Mouse (Mus musculus) spleen, adult 2 months (tissue): ENCODE measurements around the gene Cep135. TPM values are rescaled to one million over a fixed set of nuclear protein-coding genes. Genes with fewer than 3 reads are reported as not detected.
A peak's percentile ranks its signal among the peaks of the same experiment; 100 is the strongest.

Experiments used
- DNase-seq, 2 experiments: peaks; one replicate each; pipeline versions ENCODE4 v3.0.0 to v3.0.0-alpha.2; 2012 to 2021; ENCODE audit warnings: low spot score in 2 of 2, low read depth in 1 of 2
- H3K27ac ChIP-seq: fragments of 200-500 bp; 2 replicates; pipeline ENCODE4 v1.5.1; 2012; ENCODE audit warnings: low read length, inconsistent platforms; ENCODE audit not compliant: insufficient read depth
- H3K27me3 ChIP-seq: fragments of 200-500 bp; 2 replicates; pipeline ENCODE4 v1.6.1; 2012; ENCODE audit warnings: mild to moderate bottlenecking, moderate library complexity, low read length, inconsistent platforms; ENCODE audit not compliant: control insufficient read depth, insufficient read depth
- H3K36me3 ChIP-seq: fragments of 200-500 bp; 2 replicates; pipeline ENCODE4 v1.6.1; 2012; ENCODE audit warnings: mild to moderate bottlenecking, low read length, inconsistent platforms; ENCODE audit not compliant: control insufficient read depth, insufficient read depth
- H3K4me1 ChIP-seq: fragments of 200-500 bp; 2 replicates; pipeline ENCODE4 v1.6.1; 2011; ENCODE audit warnings: inconsistent platforms; ENCODE audit not compliant: control insufficient read depth, insufficient read depth, insufficient read length
- H3K4me3 ChIP-seq: fragments of 200-500 bp; 2 replicates; pipeline ENCODE4 v1.5.1; 2011; ENCODE audit warnings: mild to moderate bottlenecking, inconsistent platforms; ENCODE audit not compliant: insufficient read depth, insufficient read length; ENCODE audit errors: extremely low read depth
- CTCF ChIP-seq: fragments of 200-500 bp; IDR thresholded peaks from 2 replicates; pipeline ENCODE4 v1.5.1; 2011; ENCODE audit warnings: mild to moderate bottlenecking, inconsistent platforms; ENCODE audit not compliant: insufficient read depth, insufficient read length, insufficient replicate concordance; ENCODE audit errors: extremely low read depth
- POLR2A ChIP-seq: fragments of 200-500 bp; IDR thresholded peaks from 2 replicates; pipeline ENCODE4 v1.6.1; 2011; ENCODE audit warnings: low read depth, low read length, inconsistent platforms
- WGBS: fragments of 180-500 bp; shearing (Covaris S2); methylation state at CpG from one replicate; pipeline ENCODE4 v1.1.7; 2018; 5-methylcytosine and 5-hydroxymethylcytosine counted together
- polyA plus RNA-seq: library from polyadenylated mRNA; depleted of rRNA; stranded (reverse); fragments of >200 nt; gene quantifications from 2 replicates; pipeline ENCODE4 v1.2.3, GENCODE M21; 2012; rRNA removed

Gene Cep135
- 1.3 and 1.6 TPM in 2 replicates for polyA plus RNA-seq

DNA sequence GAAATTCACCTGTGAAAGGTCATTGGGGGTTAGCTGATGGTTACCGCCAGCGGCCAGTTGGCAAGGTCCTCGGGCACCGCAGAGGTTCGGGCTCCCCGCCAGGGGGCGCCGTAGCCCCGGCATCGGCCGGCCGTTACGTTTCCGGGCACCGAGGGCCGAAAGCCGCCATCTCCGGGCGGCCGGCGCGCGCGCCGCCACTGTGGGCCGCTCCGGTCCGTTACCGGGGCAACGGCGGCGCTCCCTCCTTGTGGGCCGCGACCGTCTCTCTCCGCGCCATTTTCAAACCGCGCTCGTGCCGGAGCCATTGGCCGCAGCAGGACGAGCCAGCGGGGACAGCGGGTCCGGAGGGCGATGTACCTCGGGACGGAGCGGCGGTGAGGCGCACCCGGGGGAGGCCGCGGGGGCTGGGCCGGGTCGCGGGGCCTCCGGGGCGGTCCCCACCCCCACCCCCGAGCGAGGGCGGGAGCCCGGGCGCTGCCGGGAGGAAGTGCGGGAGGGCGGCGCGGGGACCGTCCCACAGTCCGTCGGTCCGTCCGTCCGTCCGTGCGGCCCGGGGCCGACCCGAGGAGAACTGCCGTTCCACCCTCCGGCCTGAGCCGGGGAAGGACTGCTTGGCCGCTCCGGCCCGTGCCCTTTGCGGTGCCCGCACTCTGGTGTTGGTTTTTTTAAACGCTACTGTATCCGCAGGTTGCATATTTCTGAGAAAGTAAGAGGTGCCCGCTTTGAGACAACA, at the start of gene Cep135:
Gene Cep135, plus strand, starts transcription at position 148 of the 733 bp plus-strand sequence.
- Histone ChIP-seq H3K27me3 (no peaks in the 10 kb centered on the region), H3K4me1 (no peaks in the 10 kb centered on the region), H3K27ac (peak within 1 kb of the TSS; percentile 75), H3K36me3 (peaks cover 7% of the 10 kb centered on the region), H3K4me3 (peak within 1 kb of the TSS; percentile 83)
- under 1% methylated on average over 89 of the region's 92 CpGs for WGBS
- DNase-seq: peak; percentile 56 to 84
- TF ChIP-seq CTCF: peak; percentile 85
- no peak for TF ChIP-seq POLR2A

DNA sequence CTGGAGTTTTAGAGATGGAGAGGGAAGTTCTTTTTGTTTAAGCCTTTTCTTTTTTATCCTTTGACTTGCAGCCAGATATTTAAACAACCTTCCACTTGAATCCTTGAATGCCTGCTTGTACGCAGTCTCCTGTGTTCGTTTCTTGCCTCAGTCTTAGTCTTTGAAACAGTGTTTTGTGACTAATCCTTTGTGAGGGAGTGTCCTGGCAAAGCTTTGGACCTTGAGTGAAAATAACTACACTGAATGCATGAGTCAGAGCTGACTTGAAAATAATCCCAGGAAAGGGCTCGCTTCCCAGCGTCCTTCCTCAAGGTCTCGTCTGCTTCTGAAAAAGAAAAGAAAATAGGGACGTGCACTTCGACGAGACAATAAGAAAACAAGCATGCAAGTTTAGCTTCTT, 48.3 kb upstream of the Cep135 start:
- TF ChIP-seq POLR2A (no peak), CTCF (no peak)
- Histone ChIP-seq H3K27ac (no peak overlapping the region), H3K27me3 (no peaks in the 10 kb centered on the region), H3K4me3 (no peak overlapping the region), H3K4me1 (no peaks in the 10 kb centered on the region), H3K36me3 (peaks cover 41% of the 10 kb centered on the region)
- no peak for DNase-seq
- 86% methylated on average over 8 of the region's 8 CpGs for WGBS

DNA sequence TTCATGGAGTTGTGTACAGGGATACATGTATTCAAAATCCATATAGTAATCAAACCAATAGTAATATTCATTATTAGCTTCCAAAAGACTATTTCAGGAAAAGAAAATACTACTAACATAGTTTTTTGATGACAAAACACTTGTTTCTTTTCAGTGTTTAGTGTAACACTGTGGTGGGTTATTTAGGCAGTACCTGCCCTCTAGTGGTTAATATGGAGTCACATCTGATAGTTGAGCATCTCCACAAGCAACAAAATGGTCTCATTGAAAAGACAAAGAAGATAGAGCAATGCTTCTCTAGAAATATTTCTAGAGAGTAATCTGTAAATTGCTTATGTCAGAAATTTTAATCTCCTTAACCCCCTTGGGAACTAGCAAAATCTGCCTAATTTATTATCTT, 47.7 kb upstream of the Cep135 start:
- Histone ChIP-seq H3K4me1 (no peaks in the 10 kb centered on the region), H3K27ac (no peak overlapping the region), H3K4me3 (no peak overlapping the region), H3K27me3 (no peaks in the 10 kb centered on the region), H3K36me3 (peaks cover 40% of the 10 kb centered on the region)
- no peak for DNase-seq
- no peak for TF ChIP-seq CTCF
- TF ChIP-seq POLR2A: no peak

DNA sequence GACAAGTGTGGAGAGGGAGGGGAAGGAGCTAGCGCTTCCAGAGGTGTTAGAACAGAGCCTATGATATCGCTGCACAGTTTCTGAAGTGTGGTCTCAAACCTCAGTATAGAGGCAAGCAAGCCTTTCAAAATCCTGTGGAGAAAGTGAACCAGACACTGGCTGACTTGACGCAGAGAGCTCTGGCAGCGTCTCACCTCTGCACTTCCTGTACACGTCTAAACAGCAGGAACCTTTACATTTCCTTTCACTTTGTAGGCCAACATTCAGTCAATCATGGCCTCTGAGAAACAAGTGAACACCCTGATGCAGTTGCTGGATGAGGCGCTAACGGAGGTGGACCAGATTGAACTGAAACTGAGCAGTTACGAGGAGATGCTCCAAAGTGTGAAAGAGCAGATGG, 45.3 kb upstream of the Cep135 start:
- Histone ChIP-seq H3K4me1 (no peaks in the 10 kb centered on the region), H3K27ac (no peak overlapping the region), H3K36me3 (peaks cover 31% of the 10 kb centered on the region), H3K27me3 (no peaks in the 10 kb centered on the region), H3K4me3 (no peak overlapping the region)
- TF ChIP-seq CTCF: no peak
- TF ChIP-seq POLR2A: no peak
- DNase-seq: no peak
- WGBS: 84% methylated on average over 8 of the region's 8 CpGs

DNA sequence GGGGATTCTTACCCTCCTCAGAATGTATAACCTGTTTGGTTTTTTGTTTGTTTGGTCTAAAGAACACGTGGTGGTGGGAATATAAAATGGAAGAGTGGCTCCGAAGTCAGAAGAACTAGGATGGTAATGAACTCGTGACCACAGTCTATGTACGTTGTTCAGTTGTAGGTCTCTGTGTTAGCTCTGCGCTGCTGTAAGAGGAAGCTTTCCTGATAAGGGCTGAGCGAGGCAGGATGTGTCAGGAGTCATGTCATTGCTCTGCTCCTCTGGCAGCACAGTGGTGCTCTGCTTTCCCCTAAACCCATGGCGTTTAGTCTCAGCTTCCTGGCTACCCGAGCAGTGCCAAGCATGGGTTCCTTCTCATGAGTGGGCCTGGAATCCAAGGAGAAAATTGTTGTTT, 38.1 kb upstream of the Cep135 start:
- no peak for TF ChIP-seq POLR2A
- no peak for TF ChIP-seq CTCF
- no peak overlapping the region for H3K4me3 ChIP-seq
- no peaks in the 10 kb centered on the region for H3K4me1 ChIP-seq
- H3K27me3 ChIP-seq: no peaks in the 10 kb centered on the region
- DNase-seq: no peak
- peaks cover 19% of the 10 kb centered on the region for H3K36me3 ChIP-seq
- H3K27ac ChIP-seq: no peak overlapping the region
- 84% methylated on average over 8 of the region's 8 CpGs for WGBS

DNA sequence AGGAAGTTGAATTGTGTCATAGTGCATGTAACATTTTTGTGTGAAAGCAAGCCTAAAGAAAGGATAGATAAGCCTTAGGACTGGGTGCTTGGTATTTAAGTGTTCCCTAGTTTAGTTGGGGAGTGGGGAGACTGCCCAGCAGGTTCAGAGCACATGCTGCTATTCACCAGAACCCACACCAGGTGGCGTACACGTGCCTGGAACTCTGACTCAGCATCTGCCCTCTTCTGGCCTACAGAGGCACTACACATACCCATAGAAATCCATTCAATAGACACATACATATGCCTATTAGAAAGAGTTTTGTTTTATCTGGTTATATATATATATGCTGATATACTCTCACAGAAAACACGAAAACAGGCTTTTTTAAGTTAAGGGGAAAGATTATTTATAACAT, 23.2 kb upstream of the Cep135 start:
- Histone ChIP-seq H3K27me3 (no peaks in the 10 kb centered on the region), H3K27ac (no peak overlapping the region), H3K36me3 (peaks cover 27% of the 10 kb centered on the region), H3K4me3 (no peak overlapping the region), H3K4me1 (no peaks in the 10 kb centered on the region)
- peak; percentile 98; the same call in 1 of the 2 replicates for TF ChIP-seq CTCF
- no peak for TF ChIP-seq POLR2A
- 34% methylated on average over 3 of the region's 3 CpGs for WGBS
- peak; percentile 55 to 65 for DNase-seq

DNA sequence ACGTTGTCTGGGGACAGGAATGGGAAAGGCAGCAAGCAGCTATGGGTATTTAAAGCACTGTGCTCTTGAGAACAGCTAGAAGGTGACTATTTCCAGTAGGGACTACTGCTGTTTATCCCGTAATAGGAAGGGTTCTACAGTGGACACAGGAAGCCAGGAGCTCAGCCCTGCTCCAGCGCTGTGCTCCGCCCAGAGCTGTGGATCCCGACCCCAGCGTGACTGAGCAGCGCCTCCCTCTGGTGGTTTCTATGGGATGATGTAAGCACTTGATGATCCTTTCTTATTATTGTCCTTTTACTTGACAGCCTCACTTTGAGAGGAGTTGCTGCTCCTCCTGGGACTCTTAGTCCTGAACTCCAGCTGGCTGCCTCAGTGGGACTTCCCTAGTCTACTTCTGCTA, 14.2 kb upstream of the Cep135 start:
- no peak for TF ChIP-seq POLR2A
- no peak for TF ChIP-seq CTCF
- no peak for DNase-seq
- WGBS: 86% methylated on average over 7 of the region's 7 CpGs

More for the DNA sequence above, 14.2 kb upstream of the Cep135 start:
- Histone ChIP-seq H3K4me1 (no peaks in the 10 kb centered on the region), H3K27me3 (no peaks in the 10 kb centered on the region), H3K36me3 (peaks cover 11% of the 10 kb centered on the region), H3K27ac (no peak overlapping the region), H3K4me3 (no peak overlapping the region)
